Mouse (Mus musculus) stomach, postnatal 0 days (tissue): ENCODE measurements at regions not wholly inside any gene's neighbourhood (a gene's known extent, or its start where the extent isn't known, plus 50 kb on each side); places are given as distances from the start of the nearest gene placed in this dataset.

Experiments
- CTCF ChIP-seq: IDR thresholded peaks from 2 replicates; pipeline ENCODE4 v1.5.1; 2016; ENCODE audit warnings: antibody characterized with exemption, low read depth, mild to moderate bottlenecking, moderate library complexity
- EP300 ChIP-seq: optimal IDR thresholded peaks from 2 replicates; pipeline ENCODE3; 2016; ENCODE audit warnings: antibody characterized with exemption

DNA sequence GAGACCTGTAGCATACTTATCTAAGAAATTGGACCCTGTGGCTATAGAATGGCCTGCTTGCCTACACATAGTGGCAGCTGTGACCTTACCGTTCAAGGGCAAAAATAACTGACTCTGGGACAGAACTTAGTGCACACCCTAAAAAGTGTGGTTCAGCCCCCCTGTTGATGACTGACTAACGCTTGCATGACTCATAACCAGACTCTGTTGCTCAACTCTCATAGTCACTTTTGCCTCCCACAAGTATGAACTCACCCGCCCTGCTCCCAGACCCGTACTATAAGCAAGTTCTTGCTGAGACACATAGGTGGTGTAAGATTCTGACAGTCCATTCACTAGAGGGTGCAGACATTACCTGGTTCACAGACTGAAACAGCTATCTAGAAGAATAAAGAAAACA lies 424.3 kb upstream of the Cntn5 start:
- TF ChIP-seq CTCF (no peak), EP300 (no peak)
